Mouse (Mus musculus) thymus, postnatal 10 days (tissue): ENCODE results near the gene Relch.
"Not testable (repeated sequence)": the region's sequence is repeated elsewhere in the genome, so short reads cannot be mapped to it uniquely, and the experiment has no call there.

ENCODE experiments used
- DNase-seq, 2 experiments: peaks; one replicate each; pipeline ENCODE4 v3.0.0; 2021; ENCODE audit warnings: low spot score in 2 of 2

Relch gene

GRCm38 (mm10) chr1:105663171-105663961 lies at the start of gene Relch, which contains the start of gene Pign:
TSS of gene Relch (plus strand) at chr1:105663861.
TSS of gene Pign (minus strand) at chr1:105663677.
- DNase-seq: peak; percentile 99

- peak in 1 of 2 experiments; percentile 28 for DNase-seq
These were observed 33.2 kb upstream of the Relch start for GRCm38 (mm10) chr1:105630481-105630880.

GRCm38 (mm10) chr1:105644093-105644492 lies 19.6 kb upstream of the Relch start:
- DNase-seq: no peak

- DNase-seq: no peak
These were observed 13.0 kb upstream of the Relch start for GRCm38 (mm10) chr1:105650650-105651049.

GRCm38 (mm10) chr1:105653981-105654380 lies 9.7 kb upstream of the Relch start:
- DNase-seq: no peak

- DNase-seq: peak in 1 of 2 experiments; percentile 60
These were observed 3.6 kb upstream of the Relch start for GRCm38 (mm10) chr1:105660015-105660414.

- DNase-seq: no peak
These were observed 866 bp upstream of the Relch start for GRCm38 (mm10) chr1:105662820-105663170.

GRCm38 (mm10) chr1:105663962-105664812 lies 526 bp downstream of the Relch start:
- DNase-seq: peak; percentile 11 to 34

- DNase-seq: no peak
These were observed 6.0 kb downstream of the Relch start for GRCm38 (mm10) chr1:105669700-105670099.

- DNase-seq: no peak
These were observed 11.1 kb downstream of the Relch start for GRCm38 (mm10) chr1:105674763-105675162.

GRCm38 (mm10) chr1:105680587-105680986 lies 16.9 kb downstream of the Relch start:
- peak in 1 of 2 experiments; percentile 10 for DNase-seq

GRCm38 (mm10) chr1:105685501-105685900 lies 21.8 kb downstream of the Relch start:
- DNase-seq: no peak

GRCm38 (mm10) chr1:105695581-105695980 lies 31.9 kb downstream of the Relch start:
- DNase-seq: no peak

- DNase-seq: no peak
These were observed 37.4 kb downstream of the Relch start for GRCm38 (mm10) chr1:105700984-105701530.

- DNase-seq: no peak
These were observed 45.8 kb downstream of the Relch start for GRCm38 (mm10) chr1:105709415-105709814.

- DNase-seq: peak in 1 of 2 experiments; percentile 9
These were observed 47.6 kb downstream of the Relch start for GRCm38 (mm10) chr1:105711227-105711626.

- DNase-seq: no peak
These were observed 49.2 kb downstream of the Relch start for GRCm38 (mm10) chr1:105712822-105713221.

GRCm38 (mm10) chr1:105718358-105718757 lies 54.7 kb downstream of the Relch start:
- no peak for DNase-seq

- DNase-seq: not testable (repeated sequence)
These were observed 65.6 kb downstream of the Relch start for GRCm38 (mm10) chr1:105729246-105729645.

- no peak for DNase-seq
These were observed 71.7 kb downstream of the Relch start for GRCm38 (mm10) chr1:105735318-105735717.

- DNase-seq: no peak
These were observed 74.7 kb downstream of the Relch start for GRCm38 (mm10) chr1:105738334-105738733.

- no peak for DNase-seq
These were observed 75.8 kb downstream of the Relch start for GRCm38 (mm10) chr1:105739493-105739892.
